ENCODE assay signal across 8 mouse cellular contexts in the genomic region with DNA sequence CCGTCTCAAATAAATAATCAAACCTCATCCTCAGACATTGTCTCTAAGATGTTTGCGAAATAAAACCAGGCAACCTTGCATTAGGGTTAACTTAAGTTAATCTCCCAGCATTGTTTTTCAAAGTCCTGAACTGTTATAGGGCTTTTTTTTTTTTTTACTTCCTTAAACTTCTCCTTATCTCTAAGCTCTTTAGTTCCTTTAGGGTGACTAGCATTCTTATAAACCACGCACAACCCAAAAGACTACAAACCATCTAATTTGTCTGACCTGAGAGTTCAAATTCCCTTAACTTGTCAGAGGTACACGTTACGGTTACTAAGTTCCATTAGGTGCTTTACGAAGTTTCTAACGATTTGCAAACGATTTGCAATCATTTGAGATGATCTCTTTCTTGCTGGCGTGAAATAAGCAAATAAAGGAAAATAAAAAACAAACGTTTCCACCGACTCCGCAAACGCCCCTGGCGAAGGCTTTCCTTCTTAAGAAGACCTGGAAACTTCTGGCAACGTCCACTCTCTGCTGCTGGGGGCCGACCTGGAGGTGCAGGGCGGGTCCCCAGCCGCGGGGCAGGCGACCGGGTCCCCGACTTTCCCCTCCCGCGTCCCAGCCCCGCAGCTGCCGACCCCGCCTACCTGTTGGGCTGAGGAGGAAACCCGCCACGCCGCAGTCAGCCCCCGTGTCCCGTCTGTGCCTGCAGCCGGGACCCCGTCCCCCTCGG. TPM values are rescaled to one million over a fixed set of nuclear protein-coding genes. Genes with fewer than 3 reads are reported as not detected.
DNase-seq lines count a peak whose midpoint lies in the region; ATAC-seq and TF ChIP-seq lines count a peak whose summit lies in the region.

No protein-coding gene starts in this region.

- no peak for TF ChIP-seq CTCF in G1E (IDR thresholded peaks at IDR 0.05; ENCODE audit: low read depth, low read length)
- no peak for TF ChIP-seq CTCF in liver, adult 2 months (IDR thresholded peaks at IDR 0.05; ENCODE audit: low read depth, low read length)

- peaks cover 12% of the 10 kb centered on the region for H3K4me1 ChIP-seq in heart, embryonic 15.5 days (replicated peaks)
- peaks cover 40% of the 10 kb centered on the region for H3K4me1 ChIP-seq in G1E (ENCODE audit: insufficient read depth, low read depth, low read length)
- peaks cover 18% of the 10 kb centered on the region for H3K4me1 ChIP-seq in forebrain, embryonic 10.5 days
- no peaks in the 10 kb centered on the region for H3K4me1 ChIP-seq in liver, adult 2 months (ENCODE audit: control insufficient read depth, insufficient read depth, low read length)

- TF ChIP-seq POLR2A in liver, adult 2 months (IDR thresholded peaks at IDR 0.05; ENCODE audit: extremely low read depth, insufficient read depth, low read length): no peak

- DNase-seq in heart, adult 9 months (ENCODE audit: low spot score in 2 of 2): no peak
- DNase-seq in G1E (ENCODE audit: low spot score): peak; percentile 64
- no peak for DNase-seq in forebrain, embryonic 10.5 days (ENCODE audit: extremely low spot score, low spot score)
- peak; percentile 45 for DNase-seq in liver, adult 2 months (ENCODE audit: extremely low read depth, low read depth, low spot score)
- DNase-seq in Muller cell, postnatal 12 days (ENCODE audit: inconsistent ontology term): no peak
- DNase-seq in urinary bladder, adult 2 months (ENCODE audit: low spot score): no peak

- no peaks in the 10 kb centered on the region for H3K27me3 ChIP-seq in heart, embryonic 15.5 days
- no peaks in the 10 kb centered on the region for H3K27me3 ChIP-seq in G1E (ENCODE audit: insufficient read depth, low read length)
- H3K27me3 ChIP-seq in forebrain, embryonic 10.5 days (ENCODE audit: poor library complexity, severe bottlenecking): no peaks in the 10 kb centered on the region
- no peaks in the 10 kb centered on the region for H3K27me3 ChIP-seq in liver, adult 2 months (ENCODE audit: control insufficient read depth, insufficient read depth, low read length)

- H3K4me3 ChIP-seq in heart, embryonic 15.5 days: peak overlapping the region; percentile 91
- H3K4me3 ChIP-seq in G1E (ENCODE audit: low read depth, low read length): peak overlapping the region; percentile 99
- peak overlapping the region; percentile 95 for H3K4me3 ChIP-seq in forebrain, embryonic 10.5 days
- H3K4me3 ChIP-seq in liver, adult 2 months (ENCODE audit: insufficient read depth, low read depth, low read length): peak overlapping the region; percentile 95

- no peaks in the 10 kb centered on the region for H3K9me3 ChIP-seq in heart, embryonic 15.5 days (replicated peaks)
- H3K9me3 ChIP-seq in G1E (replicated peaks): peaks cover 7% of the 10 kb centered on the region
- H3K9me3 ChIP-seq in forebrain, embryonic 10.5 days: peaks cover 3% of the 10 kb centered on the region; the same call in 1 of the 2 replicates

- peak overlapping the region; percentile 90 for H3K9ac ChIP-seq in heart, embryonic 15.5 days
- H3K9ac ChIP-seq in liver, adult 2 months (ENCODE audit: low read depth, low read length): peak overlapping the region; percentile 94

- no peaks in the 10 kb centered on the region for H3K79me2 ChIP-seq in liver, adult 2 months (ENCODE audit: control insufficient read depth, insufficient read depth, low read length)

- H3K4me2 ChIP-seq in heart, embryonic 15.5 days: peak overlapping the region; percentile 62

- H3K27ac ChIP-seq in heart, embryonic 15.5 days: peak overlapping the region; percentile 93
- peak overlapping the region; percentile 94 for H3K27ac ChIP-seq in forebrain, embryonic 10.5 days
- H3K27ac ChIP-seq in liver, adult 2 months (replicated peaks; ENCODE audit: insufficient read depth, low read depth, low read length): peak overlapping the region; percentile 78

- H3K36me3 ChIP-seq in heart, embryonic 15.5 days: no peaks in the 10 kb centered on the region
- H3K36me3 ChIP-seq in G1E (replicated peaks): peaks cover 21% of the 10 kb centered on the region
- H3K36me3 ChIP-seq in forebrain, embryonic 10.5 days (replicated peaks): no peaks in the 10 kb centered on the region
- H3K36me3 ChIP-seq in liver, adult 2 months (ENCODE audit: control insufficient read depth, insufficient read depth, low read length): no peaks in the 10 kb centered on the region

- WGBS in heart, embryonic 15.5 days: 1% methylated on average over 35 of the region's 35 CpGs
- WGBS in forebrain, embryonic 10.5 days: 2% methylated on average over 35 of the region's 35 CpGs
- 3% methylated on average over 33 of the region's 35 CpGs for WGBS in liver, adult 2 months

- peak; percentile 56 for ATAC-seq in heart, embryonic 15.5 days (replicated peaks; ENCODE audit: insufficient number of reproducible peaks, insufficient read depth, low FRiP score, low read depth)
- ATAC-seq in G1E (ENCODE audit: extremely low read depth, insufficient number of reproducible peaks, low FRiP score, poor library complexity, severe bottlenecking): peak; percentile 43
- peak; percentile 14; the same call in 1 of the 2 replicates for ATAC-seq in neutrophil, adult 5-6 weeks (ENCODE audit: extremely low read depth, insufficient number of reproducible peaks, low FRiP score, poor library complexity, severe bottlenecking)

RNA-seq across cellular contexts. Expression of gene Heatr5a, which starts 0.6 kb away (rescaled TPM):
- 6.2 and 8.5 TPM in 2 replicates for polyA plus RNA-seq in heart, embryonic 15.5 days (2015; fragmentation: Nextera tagmentation; extraction: Ambion mirVana)
- 121 and 146 TPM in 2 replicates for total RNA-seq in G1E (2014; fragmentation: Nextera tagmentation)
- 66.8 and 70.0 TPM in 2 replicates for total RNA-seq in G1E (2017)
- polyA plus RNA-seq in G1E (2012): 7.0 and 15.1 TPM in 2 replicates
- 14.0 and 14.5 TPM in 2 replicates for polyA plus RNA-seq in forebrain, embryonic 10.5 days (2016; fragmentation: Nextera tagmentation; extraction: Ambion mirVana)
- total RNA-seq in liver, adult 2 months (2014; rRNA removed): 8.1 and 10.3 TPM in 2 replicates
- 9.1 and 9.6 TPM in 2 replicates for polyA plus RNA-seq in liver, adult 2 months (2012; rRNA removed)
- total RNA-seq in neutrophil, adult 5-6 weeks (2017): 24.2 and 28.9 TPM in 2 replicates
- 17.1 and 19.4 TPM in 2 replicates for polyA plus RNA-seq in urinary bladder, adult 2 months (2012; rRNA removed)

RNA-seq across cellular contexts. Expression of gene Dtd2, which starts 35.8 kb away (rescaled TPM):
- 14.2 and 15.3 TPM in 2 replicates for polyA plus RNA-seq in heart, embryonic 15.5 days (2015; fragmentation: Nextera tagmentation; extraction: Ambion mirVana)
- total RNA-seq in G1E (2014; fragmentation: Nextera tagmentation): 31.5 and 34.6 TPM in 2 replicates
- total RNA-seq in G1E (2017): 12.8 and 13.2 TPM in 2 replicates
- 8.7 and 12.1 TPM in 2 replicates for polyA plus RNA-seq in G1E (2012)
- polyA plus RNA-seq in forebrain, embryonic 10.5 days (2016; fragmentation: Nextera tagmentation; extraction: Ambion mirVana): 28.9 and 31.2 TPM in 2 replicates
- total RNA-seq in liver, adult 2 months (2014; rRNA removed): 13.6 and 14.8 TPM in 2 replicates
- 10.8 and 12.6 TPM in 2 replicates for polyA plus RNA-seq in liver, adult 2 months (2012; rRNA removed)
- total RNA-seq in neutrophil, adult 5-6 weeks (2017): 5.9 and 6.3 TPM in 2 replicates
- 12.5 and 16.8 TPM in 2 replicates for polyA plus RNA-seq in urinary bladder, adult 2 months (2012; rRNA removed)

RNA-seq across cellular contexts. Expression of gene Gpr33, which starts 57.4 kb away (rescaled TPM):
- polyA plus RNA-seq in heart, embryonic 15.5 days (2015; fragmentation: Nextera tagmentation; extraction: Ambion mirVana): not detected in 2 replicates
- total RNA-seq in G1E (2014; fragmentation: Nextera tagmentation) (not detected in 2 replicates), G1E (2017) (0.11 and 0.23 TPM in 2 replicates)
- polyA plus RNA-seq in G1E (2012): not detected in 2 replicates
- not detected in 2 replicates for polyA plus RNA-seq in forebrain, embryonic 10.5 days (2016; fragmentation: Nextera tagmentation; extraction: Ambion mirVana)
- total RNA-seq in liver, adult 2 months (2014; rRNA removed): not detected in 2 replicates
- polyA plus RNA-seq in liver, adult 2 months (2012; rRNA removed): not detected in 2 replicates
- not detected in 2 replicates for total RNA-seq in neutrophil, adult 5-6 weeks (2017)
- 0.10 and 0.30 TPM in 2 replicates for polyA plus RNA-seq in urinary bladder, adult 2 months (2012; rRNA removed)

Comparison
In these comparisons a context has a peak if more than half of its experiments do, and no peak if none do; other contexts are left out.
1. DNase-seq: peak in G1E (single experiment) and liver, adult 2 months (single experiment); none in heart, adult 9 months (0 of 2), forebrain, embryonic 10.5 days (single experiment), Muller cell, postnatal 12 days (single experiment) and urinary bladder, adult 2 months (single experiment).
2. Peak in every context shown above with its lines, with median percentiles within 50 percentile points of each other: ATAC-seq, H3K27ac ChIP-seq and H3K4me3 ChIP-seq.